Mouse (Mus musculus): ENCODE data around the gene Lrtm2.

GRCm38 (mm10) chr6:119307867-119308413, 22.6 kb downstream of the Lrtm2 start:
- no peak for TF ChIP-seq TAL1 (IDR thresholded peaks at IDR 0.05; ENCODE audit: low read length)
- no peak for TF ChIP-seq GATA1 (IDR thresholded peaks at IDR 0.05; ENCODE audit: low read length)

Measured in erythroblast, embryonic 14.5 days (primary cell).